9 mouse cellular contexts compared by ENCODE assay signal in genomic region chr2:161107236-161107635, GRCm38 (mm10). TPM values are rescaled to one million over a fixed set of nuclear protein-coding genes. Genes with fewer than 3 reads are reported as not detected.
DNase-seq lines count a peak whose midpoint lies in the region; ATAC-seq and TF ChIP-seq lines count a peak whose summit lies in the region.
"Had no signal": no experiment of that assay in that cellular context is flagged by ENCODE, and none has a peak within 500 bp of the region (broad histone marks: within the 10 kb centered on the region; RNA-seq: fewer than 3 reads in every experiment).

No protein-coding gene starts in this region.

- H3K36me3 ChIP-seq in lung, postnatal 0 days (ENCODE audit: insufficient read depth, low read length): no peaks in the 10 kb centered on the region
- no peaks in the 10 kb centered on the region for H3K36me3 ChIP-seq in limb, embryonic 14.5 days (ENCODE audit: control insufficient read depth, insufficient read depth, low read length)
- no peaks in the 10 kb centered on the region for H3K36me3 ChIP-seq in stomach, postnatal 0 days (ENCODE audit: control insufficient read depth, insufficient read depth, low read length)

- H3K4me1 ChIP-seq in lung, postnatal 0 days (ENCODE audit: insufficient read depth, low read depth, low read length): peaks cover 8% of the 10 kb centered on the region; the same call in 1 of the 2 replicates
- H3K4me1 ChIP-seq in limb, embryonic 14.5 days (ENCODE audit: control insufficient read depth, insufficient read depth, low read length): peaks cover 26% of the 10 kb centered on the region
- H3K4me1 ChIP-seq in stomach, postnatal 0 days (replicated peaks; ENCODE audit: control insufficient read depth, insufficient read depth): no peaks in the 10 kb centered on the region

- TF ChIP-seq CTCF in lung, postnatal 0 days (IDR thresholded peaks at IDR 0.05): no peak
- TF ChIP-seq CTCF in stomach, postnatal 0 days (IDR thresholded peaks at IDR 0.05; ENCODE audit: low read depth): no peak

- no peaks in the 10 kb centered on the region for H3K9me3 ChIP-seq in lung, postnatal 0 days (ENCODE audit: low read length)
- H3K9me3 ChIP-seq in limb, embryonic 14.5 days (ENCODE audit: control insufficient read depth, low read length): no peaks in the 10 kb centered on the region
- no peaks in the 10 kb centered on the region for H3K9me3 ChIP-seq in stomach, postnatal 0 days (ENCODE audit: control insufficient read depth, low read length)

- no peak overlapping the region for H3K27ac ChIP-seq in lung, postnatal 0 days (ENCODE audit: low read length)
- H3K27ac ChIP-seq in limb, embryonic 14.5 days (replicated peaks; ENCODE audit: low read depth, low read length): no peak overlapping the region
- H3K27ac ChIP-seq in stomach, postnatal 0 days (replicated peaks): no peak overlapping the region

- H3K4me3 ChIP-seq in lung, postnatal 0 days (ENCODE audit: low read depth, low read length): peak overlapping the region; percentile 98; the same call in 1 of the 2 replicates
- peak overlapping the region; percentile 99 for H3K4me3 ChIP-seq in limb, embryonic 14.5 days (replicated peaks; ENCODE audit: low read length)
- no peak overlapping the region for H3K4me3 ChIP-seq in stomach, postnatal 0 days (ENCODE audit: low read depth, low read length)

- peak overlapping the region; percentile 91; the same call in 1 of the 2 replicates for H3K4me2 ChIP-seq in lung, postnatal 0 days (replicated peaks; ENCODE audit: low read depth, low read length)
- H3K4me2 ChIP-seq in limb, embryonic 14.5 days (replicated peaks; ENCODE audit: low read depth, low read length, severe bottlenecking): peak overlapping the region; percentile 59
- peak overlapping the region; percentile 74 for H3K4me2 ChIP-seq in stomach, postnatal 0 days (replicated peaks; ENCODE audit: low read depth)

- ATAC-seq in lung, postnatal 0 days: no peak
- ATAC-seq in limb, embryonic 14.5 days (ENCODE audit: low FRiP score, low read depth): no peak
- ATAC-seq in stomach, postnatal 0 days (ENCODE audit: low FRiP score, low TSS enrichment): no peak

- TF ChIP-seq EP300 in lung, postnatal 0 days (IDR thresholded peaks at IDR 0.05): no peak
- no peak for TF ChIP-seq EP300 in stomach, postnatal 0 days (optimal IDR thresholded peaks at IDR 0.05)

- no peak overlapping the region for H3K9ac ChIP-seq in lung, postnatal 0 days (replicated peaks; ENCODE audit: low read depth)
- no peak overlapping the region for H3K9ac ChIP-seq in limb, embryonic 14.5 days (ENCODE audit: low read depth, low read length, severe bottlenecking)
- H3K9ac ChIP-seq in stomach, postnatal 0 days (ENCODE audit: low read length): no peak overlapping the region

- no peaks in the 10 kb centered on the region for H3K27me3 ChIP-seq in lung, postnatal 0 days (replicated peaks; ENCODE audit: insufficient read depth, low read length)
- H3K27me3 ChIP-seq in limb, embryonic 14.5 days (ENCODE audit: control insufficient read depth, insufficient read depth, low read length): no peaks in the 10 kb centered on the region
- H3K27me3 ChIP-seq in stomach, postnatal 0 days (ENCODE audit: control insufficient read depth, insufficient read depth, low read length): no peaks in the 10 kb centered on the region

- DNase-seq in cerebellum, postnatal 10 days: peak; percentile 47 to 61
- no peak for DNase-seq in cerebellum, adult 11-12 months
- DNase-seq in lung, postnatal 0 days (ENCODE audit: low spot score): no peak
- DNase-seq in lung, postnatal 4 days: no peak
- no peak for DNase-seq in limb, embryonic 14.5 days (ENCODE audit: low spot score)
- DNase-seq in stomach, postnatal 0 days (ENCODE audit: low spot score): no peak
- no peak for DNase-seq in gastrocnemius, postnatal 10 days
- DNase-seq in left cerebral cortex, adult 8-10 months (ENCODE audit: low spot score in 2 of 2): no peak
- DNase-seq: B cell, adult 2 months had no signal

- WGBS in lung, postnatal 0 days: 88% methylated on average over 2 of the region's 2 CpGs
- WGBS in limb, embryonic 14.5 days: 94% methylated on average over 2 of the region's 2 CpGs
- WGBS in stomach, postnatal 0 days: 69% methylated on average over 2 of the region's 2 CpGs

- TF ChIP-seq POLR2A in limb, embryonic 14.5 days (IDR thresholded peaks at IDR 0.05; ENCODE audit: borderline replicate concordance, extremely low read depth, insufficient read depth, insufficient read length): no peak

RNA-seq across cellular contexts. Expression of gene Chd6, which starts 1.6 kb away (rescaled TPM):
- 21.8 and 22.2 TPM in 2 replicates for polyA plus RNA-seq in lung, postnatal 0 days (2015; fragmentation: Nextera tagmentation; extraction: Ambion mirVana)
- polyA plus RNA-seq in limb, embryonic 14.5 days (2012; rRNA removed): 28.9 and 29.3 TPM in 2 replicates
- polyA plus RNA-seq in limb, embryonic 14.5 days (2014; fragmentation: Nextera tagmentation; extraction: Ambion mirVana): 27.5 and 35.0 TPM in 2 replicates
- 11.9 and 13.2 TPM in 2 replicates for polyA plus RNA-seq in stomach, postnatal 0 days (2015; fragmentation: Nextera tagmentation; extraction: Ambion mirVana)
- 10 to 100 TPM; 18.6 to 27.2 TPM for total RNA-seq in gastrocnemius, postnatal 10 days (2021)
- total RNA-seq in left cerebral cortex, adult 8-10 months (2022): 10 to 100 TPM; 62.9 to 77.7 (median 70.2) TPM

Comparison
In these comparisons a context has a peak if more than half of its experiments do, and no peak if none do; other contexts are left out.
1. DNase-seq: peak in cerebellum, postnatal 10 days (2 of 2); none in cerebellum, adult 11-12 months (single experiment), lung, postnatal 0 days (single experiment), lung, postnatal 4 days (0 of 2), limb, embryonic 14.5 days (single experiment), stomach, postnatal 0 days (single experiment), gastrocnemius, postnatal 10 days (single experiment) and left cerebral cortex, adult 8-10 months (0 of 2).
2. Peak in every context shown above with its lines, with median percentiles within 50 percentile points of each other: H3K4me2 ChIP-seq.